Mouse (Mus musculus): Measurements from ENCODE around the gene Zfp319.
A peak's percentile ranks its signal among the peaks of the same experiment; 100 is the strongest.

Zfp319 gene

DNA sequence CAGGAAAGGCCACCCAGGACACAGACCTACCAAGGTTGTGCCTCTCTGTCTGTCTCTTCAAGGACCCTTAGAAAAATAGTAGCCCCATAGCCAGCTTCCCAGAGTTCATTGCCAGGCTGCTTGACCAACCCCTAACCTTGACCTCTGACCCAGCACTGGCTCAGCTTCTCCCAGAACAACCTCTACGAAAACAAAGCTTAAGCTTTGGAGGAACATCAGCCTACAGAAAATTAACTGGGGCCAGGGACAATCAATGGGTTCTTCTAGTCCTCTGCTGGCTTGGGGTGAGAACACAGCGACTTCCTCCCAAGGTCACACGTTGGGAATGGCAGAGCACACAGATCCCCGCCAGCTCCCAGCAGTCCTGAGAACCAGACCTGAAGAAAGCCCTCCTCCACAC, 26.2 kb downstream of the Zfp319 start:
- no peak for DNase-seq

GRCm38 (mm10) chr8:95302410-95302809, 29.3 kb downstream of the Zfp319 start:
- DNase-seq, result peak; percentile 36

GRCm38 (mm10) chr8:95293891-95294290, 37.9 kb downstream of the Zfp319 start:
- peak; percentile 36 for DNase-seq

GRCm38 (mm10) chr8:95293172-95293571, 38.6 kb downstream of the Zfp319 start:
- DNase-seq, result peak; percentile 89

GRCm38 (mm10) chr8:95289066-95289650, 42.6 kb downstream of the Zfp319 start:
- no peak for DNase-seq

DNA sequence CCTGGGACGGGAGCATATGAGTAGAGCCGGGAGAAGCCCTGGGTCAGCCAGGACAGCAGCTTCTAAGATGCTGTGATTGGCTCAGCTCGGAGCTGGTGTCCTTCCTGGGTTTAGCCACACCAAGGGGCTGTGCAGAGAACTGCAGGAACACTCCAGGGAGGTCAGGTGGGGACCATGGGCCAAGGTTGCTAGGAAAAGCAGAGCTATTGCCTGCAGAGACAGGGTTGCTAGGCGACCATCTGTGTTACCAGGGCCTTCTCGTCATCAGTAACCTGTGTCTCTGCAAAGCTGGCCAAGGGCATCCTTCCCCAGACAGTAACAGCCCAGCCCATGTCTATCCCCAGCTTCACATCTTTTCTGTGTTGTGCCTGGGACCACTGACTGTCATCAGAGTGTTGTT, 50.3 kb downstream of the Zfp319 start:
- DNase-seq, result no peak

All from kidney, adult 18-20 months (tissue).